Mouse (Mus musculus): ENCODE data around the gene Atg9a. TPM values are rescaled to one million over a fixed set of nuclear protein-coding genes. Genes with fewer than 3 reads are reported as not detected.

Atg9a gene
- polyA plus RNA-seq, 1 experiment from 2014 or later: 43.1 TPM

DNA sequence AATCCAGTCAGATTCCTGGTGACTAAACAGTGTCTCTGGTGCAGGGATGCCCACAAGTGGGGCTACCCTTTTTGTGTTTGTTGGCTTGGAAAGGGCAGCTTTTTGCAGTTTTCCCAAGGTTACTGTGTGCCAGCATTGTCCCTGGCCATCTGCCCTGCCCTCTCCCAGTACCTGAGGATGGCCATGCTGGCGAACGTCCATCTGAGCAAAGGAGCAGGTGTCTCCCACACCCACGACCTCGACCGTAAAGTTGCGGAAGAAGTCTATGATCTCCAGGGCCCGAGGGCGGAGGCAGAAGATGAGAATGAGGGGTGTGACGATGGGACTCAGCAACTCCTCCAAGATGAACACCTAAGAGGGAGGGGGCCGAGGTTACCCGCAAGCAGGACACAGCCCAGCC is 6.5 kb downstream of the Atg9a start:
- Histone ChIP-seq H3K4me3 (replicated peaks) (no peak overlapping the region), H3K9ac (replicated peaks) (0 out of 2 replicates have a peak overlapping the region, but pooled peaks have one; percentile 14), H3K27ac (no peak overlapping the region), H3K27me3 (no peaks in the 10 kb centered on the region), H3K9me3 (no peaks in the 10 kb centered on the region), H3K4me1 (replicated peaks) (peaks cover 11% of the 10 kb centered on the region), H3K36me3 (peaks cover 74% of the 10 kb centered on the region), H3K4me2 (replicated peaks) (no peak overlapping the region)
- no peak for ATAC-seq
- WGBS: 95% methylated on average over 11 of the region's 11 CpGs

DNA sequence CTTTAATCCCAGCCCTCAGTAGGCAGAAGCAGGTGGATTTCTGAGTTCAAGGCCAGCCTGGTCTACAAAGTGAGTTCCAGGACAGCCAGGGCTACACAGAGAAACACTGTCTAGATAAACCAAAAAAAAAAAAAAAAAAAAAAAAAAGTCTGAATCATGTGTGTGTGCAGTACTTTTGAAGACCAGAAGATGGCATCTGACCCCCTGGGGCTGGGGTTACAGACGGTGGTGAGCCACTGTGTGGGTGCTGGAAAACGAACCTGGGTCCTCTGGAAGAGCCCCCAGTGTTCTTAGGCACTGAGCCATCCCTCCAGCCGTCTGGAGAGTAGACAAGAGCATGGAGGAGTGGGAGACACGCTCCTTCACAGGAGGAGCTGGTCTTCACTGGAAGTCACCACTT is 9.8 kb downstream of the Atg9a start:
- peaks cover 69% of the 10 kb centered on the region for H3K36me3 ChIP-seq
- no peaks in the 10 kb centered on the region for H3K9me3 ChIP-seq
- no peaks in the 10 kb centered on the region for H3K27me3 ChIP-seq
- H3K4me2 ChIP-seq (replicated peaks): no peak overlapping the region
- ATAC-seq: no peak
- no peak overlapping the region for H3K27ac ChIP-seq
- no peak overlapping the region for H3K4me3 ChIP-seq (replicated peaks)
- peaks cover 25% of the 10 kb centered on the region for H3K4me1 ChIP-seq (replicated peaks)
- H3K9ac ChIP-seq (replicated peaks): no peak overlapping the region
- WGBS: 75% methylated on average over 4 of the region's 4 CpGs

DNA sequence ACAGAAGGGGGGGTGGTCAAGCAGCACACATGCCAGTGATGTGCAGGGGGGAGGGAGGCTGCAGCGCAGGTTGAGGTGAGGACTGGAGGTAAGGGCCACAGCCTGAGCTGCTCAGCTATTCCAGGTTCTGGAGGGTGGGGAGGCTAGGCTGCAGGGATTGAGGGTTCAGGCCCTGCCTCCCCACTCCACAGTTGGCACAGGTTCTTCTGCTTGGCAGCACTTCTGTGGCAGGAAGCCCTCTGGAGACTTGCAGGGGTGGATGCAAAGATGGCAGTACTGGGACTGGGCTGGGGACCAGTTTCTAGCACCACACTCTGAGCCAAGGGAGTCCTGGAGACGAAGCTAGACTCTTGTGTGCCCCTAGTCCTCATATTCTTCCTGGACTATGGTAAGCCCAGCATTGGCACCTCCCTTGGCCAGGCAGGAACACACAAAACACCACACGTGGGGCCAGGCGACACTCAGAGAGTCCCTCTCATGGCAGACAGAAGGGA is 10.6 kb downstream of the Atg9a start:
- WGBS: 83% methylated on average over 4 of the region's 4 CpGs

DNA sequence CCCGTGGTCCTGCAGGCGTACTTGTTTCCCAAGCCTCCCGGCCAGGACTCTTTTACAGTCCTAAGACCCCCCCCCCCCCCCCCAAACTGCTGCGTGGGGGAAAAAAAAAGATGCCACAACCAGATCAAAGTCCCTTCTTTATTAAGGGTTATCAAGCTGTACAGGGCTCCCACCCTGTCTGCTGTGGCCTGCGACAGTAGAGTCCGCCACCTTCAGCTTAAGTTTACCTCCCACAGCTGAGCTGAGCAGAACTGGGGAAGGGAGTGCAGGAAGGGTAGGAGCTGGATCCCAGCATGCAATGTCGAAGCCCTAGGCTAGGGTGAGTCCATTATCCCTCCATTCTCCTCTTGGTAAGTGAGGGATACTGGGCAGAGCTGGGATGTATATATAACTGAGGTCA is 11.3 kb downstream of the Atg9a start:
- Histone ChIP-seq H3K36me3 (peaks cover 68% of the 10 kb centered on the region), H3K9me3 (no peaks in the 10 kb centered on the region), H3K4me1 (replicated peaks) (peaks cover 25% of the 10 kb centered on the region), H3K4me3 (replicated peaks) (peak overlapping the region; percentile 62; the same call in 1 of the 2 replicates), H3K27me3 (no peaks in the 10 kb centered on the region), H3K9ac (replicated peaks) (no peak overlapping the region), H3K27ac (peak overlapping the region; percentile 19; the same call in 1 of the 2 replicates), H3K4me2 (replicated peaks) (peak overlapping the region; percentile 100)
- peak; percentile 13; the same call in 1 of the 2 replicates for ATAC-seq
- WGBS: 43% methylated on average over 7 of the region's 7 CpGs

More for the DNA sequence above, 10.6 kb downstream of the Atg9a start:
- H3K27me3 ChIP-seq: no peaks in the 10 kb centered on the region
- no peak overlapping the region for H3K4me2 ChIP-seq (replicated peaks)
- H3K27ac ChIP-seq: no peak overlapping the region
- H3K9ac ChIP-seq (replicated peaks): no peak overlapping the region
- peaks cover 68% of the 10 kb centered on the region for H3K36me3 ChIP-seq
- no peaks in the 10 kb centered on the region for H3K9me3 ChIP-seq
- no peak overlapping the region for H3K4me3 ChIP-seq (replicated peaks)
- ATAC-seq: no peak
- peaks cover 25% of the 10 kb centered on the region for H3K4me1 ChIP-seq (replicated peaks)

DNA sequence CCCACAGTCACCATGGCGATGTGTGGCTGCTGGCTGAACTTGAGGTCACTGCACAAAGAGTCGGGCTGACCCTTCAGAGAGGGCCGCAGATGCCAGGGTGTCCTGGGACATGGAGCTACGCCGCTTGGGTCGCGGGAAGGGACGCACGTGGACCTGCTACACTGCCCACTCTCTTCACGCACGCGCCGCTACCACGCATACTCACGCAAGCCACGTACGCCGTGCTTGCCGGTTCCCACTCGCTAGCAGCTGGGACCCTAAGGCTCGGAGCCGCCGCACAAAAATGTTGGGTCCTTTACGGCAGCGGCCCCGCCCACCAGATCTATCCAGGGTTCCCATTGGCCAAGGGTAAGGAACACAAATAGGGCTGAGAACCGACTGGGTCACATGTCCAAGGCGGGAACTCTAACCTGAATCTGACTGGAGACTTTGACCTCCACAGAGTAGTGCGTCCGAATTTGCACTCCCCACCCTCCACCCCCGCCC is 11.8 kb downstream of the Atg9a start, which contains the start of gene Abcb6:
Gene Abcb6, minus strand, starts transcription at position 288 of the 486 bp plus-strand sequence.
- Histone ChIP-seq H3K36me3 (peaks cover 68% of the 10 kb centered on the region), H3K27me3 (no peaks in the 10 kb centered on the region), H3K9ac (replicated peaks) (peak within 1 kb of the TSS; percentile 81), H3K27ac (peak within 1 kb of the TSS; percentile 65), H3K4me3 (replicated peaks) (peak within 1 kb of the TSS; percentile 62), H3K4me2 (replicated peaks) (peak within 1 kb of the TSS; percentile 100), H3K4me1 (replicated peaks) (peaks cover 25% of the 10 kb centered on the region), H3K9me3 (no peaks in the 10 kb centered on the region)
- WGBS: under 1% methylated on average over 31 of the region's 31 CpGs
- peak; percentile 94 for ATAC-seq

DNA sequence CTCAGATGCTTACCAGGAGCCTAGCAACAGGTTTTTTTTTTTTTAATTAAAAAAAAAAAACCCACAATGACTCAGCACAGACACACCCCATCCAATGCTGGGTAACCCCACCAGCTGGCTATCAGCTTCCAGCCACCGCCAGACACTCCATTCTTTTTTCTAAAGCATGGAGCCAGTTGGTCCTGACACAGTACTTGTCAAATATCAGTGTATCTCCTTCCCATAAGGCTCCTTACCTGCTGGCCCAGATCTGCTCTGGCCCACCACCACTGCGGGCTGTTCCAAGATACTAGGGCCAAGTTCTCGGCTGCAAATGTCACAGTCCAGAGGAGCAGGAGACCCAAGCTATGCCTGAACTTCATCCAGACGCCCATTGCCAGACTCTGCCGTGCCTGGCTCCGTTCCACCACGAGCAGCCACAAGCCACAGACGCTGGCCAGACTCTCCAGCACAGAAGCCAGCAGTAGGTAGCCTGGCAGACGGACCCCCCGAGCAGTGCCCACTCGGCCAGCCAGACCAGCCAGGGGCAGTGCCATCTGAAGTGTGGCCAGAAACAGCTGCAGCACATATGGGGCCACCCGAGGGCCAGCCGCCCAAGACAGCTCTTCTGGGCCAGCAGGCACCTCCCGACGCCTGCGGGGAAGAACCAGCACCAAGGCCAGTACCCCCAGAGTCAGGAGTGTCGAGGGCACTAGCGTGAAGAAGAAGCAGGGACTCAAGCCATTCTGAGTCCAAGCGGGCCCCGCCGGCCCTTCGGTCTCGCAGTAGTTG is 12.5 kb downstream of the Atg9a start:
- Histone ChIP-seq H3K4me3 (replicated peaks) (peak overlapping the region; percentile 62), H3K4me1 (replicated peaks) (peaks cover 25% of the 10 kb centered on the region), H3K36me3 (peaks cover 67% of the 10 kb centered on the region), H3K4me2 (replicated peaks) (peak overlapping the region; percentile 100), H3K9ac (replicated peaks) (peak overlapping the region; percentile 81), H3K9me3 (no peaks in the 10 kb centered on the region), H3K27ac (peak overlapping the region; percentile 65), H3K27me3 (no peaks in the 10 kb centered on the region)
- 11% methylated on average over 23 of the region's 23 CpGs for WGBS
- no peak; the same call in 1 of the 2 replicates for ATAC-seq

DNA sequence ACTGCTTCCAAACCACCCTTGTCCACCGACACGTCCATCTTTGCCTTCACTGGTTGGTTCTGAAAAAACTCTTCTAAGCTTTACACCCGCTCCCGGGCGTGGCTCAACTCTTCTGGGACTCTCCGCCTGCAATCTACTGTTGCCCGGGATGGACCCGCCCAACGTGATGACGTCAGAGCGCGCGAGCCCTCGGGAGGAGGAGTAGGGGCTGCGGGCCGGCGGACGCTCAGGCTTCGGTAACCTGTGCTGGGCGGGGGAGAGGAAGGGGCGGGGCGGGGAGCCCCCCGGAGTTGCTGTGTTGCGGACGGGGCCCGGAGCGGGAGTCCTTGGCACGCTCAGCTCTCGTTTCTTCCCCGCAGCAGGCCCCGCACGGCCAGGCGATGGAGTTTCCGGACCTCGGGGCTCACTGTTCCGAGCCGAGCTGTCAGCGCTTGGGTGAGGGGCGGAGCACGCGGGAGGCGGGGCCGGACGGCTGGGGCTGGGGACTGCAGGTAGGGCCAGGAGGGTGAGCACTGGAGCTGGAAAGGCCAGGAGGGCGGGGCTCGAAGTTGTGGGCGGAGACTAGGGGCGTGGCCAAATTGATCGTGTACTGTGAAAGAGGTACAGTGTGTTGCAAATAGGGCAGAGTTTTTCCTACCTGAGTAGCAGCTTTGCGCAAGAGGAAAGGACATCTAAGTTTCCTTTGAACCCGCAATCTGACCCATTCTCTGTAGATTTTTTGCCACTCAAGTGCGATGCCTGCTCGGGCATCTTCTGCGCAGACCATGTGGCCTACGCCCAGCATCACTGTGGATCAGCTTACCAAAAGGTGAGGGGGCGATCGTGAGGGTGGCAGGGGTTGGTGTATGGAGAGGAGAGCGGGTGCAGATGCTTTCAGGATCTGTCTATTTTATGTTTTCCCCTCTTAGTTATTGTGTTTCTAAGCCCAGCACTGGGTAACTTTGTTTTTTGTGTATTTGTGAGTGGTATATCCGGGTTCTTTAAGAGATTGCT is 23.2 kb downstream of the Atg9a start, which contains the start of gene Zfand2b:
Gene Zfand2b, plus strand, starts transcription at position 175 of the 993 bp plus-strand sequence.
- 2% methylated on average over 52 of the region's 59 CpGs for WGBS
- Histone ChIP-seq H3K4me1 (replicated peaks) (peaks cover 14% of the 10 kb centered on the region), H3K27ac (peak within 1 kb of the TSS; percentile 86), H3K27me3 (no peaks in the 10 kb centered on the region), H3K4me2 (replicated peaks) (peak within 1 kb of the TSS; percentile 65), H3K9ac (replicated peaks) (peak within 1 kb of the TSS; percentile 70), H3K4me3 (replicated peaks) (peak within 1 kb of the TSS; percentile 74), H3K36me3 (peaks cover 37% of the 10 kb centered on the region), H3K9me3 (no peaks in the 10 kb centered on the region)
- ATAC-seq: peak; percentile 98

DNA sequence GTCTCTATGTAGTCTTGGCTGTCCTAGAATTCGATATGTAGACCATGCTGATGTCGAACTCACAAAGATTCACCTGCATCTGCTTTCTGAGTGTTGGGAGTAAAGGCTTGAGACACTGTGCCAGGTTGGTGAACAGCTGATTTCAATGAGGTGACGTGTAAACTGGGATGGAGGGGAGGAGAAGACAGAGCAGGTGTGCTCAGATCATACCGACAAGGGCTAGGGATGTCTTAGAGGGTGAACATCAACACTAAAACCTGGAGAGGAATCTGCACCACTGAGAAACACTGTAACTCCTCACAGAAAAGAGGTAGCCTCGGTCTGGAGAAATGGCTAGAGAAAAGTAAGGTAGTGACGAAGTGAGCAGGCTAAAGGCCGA is 23.9 kb downstream of the Atg9a start:
- peak; percentile 53 for ATAC-seq
- Histone ChIP-seq H3K4me1 (replicated peaks) (peaks cover 14% of the 10 kb centered on the region), H3K27ac (peak overlapping the region; percentile 86), H3K9me3 (no peaks in the 10 kb centered on the region), H3K9ac (replicated peaks) (peak overlapping the region; percentile 70), H3K27me3 (no peaks in the 10 kb centered on the region), H3K36me3 (peaks cover 31% of the 10 kb centered on the region), H3K4me3 (replicated peaks) (peak overlapping the region; percentile 74), H3K4me2 (replicated peaks) (peak overlapping the region; percentile 65)
- WGBS: 8% methylated on average over 7 of the region's 7 CpGs

DNA sequence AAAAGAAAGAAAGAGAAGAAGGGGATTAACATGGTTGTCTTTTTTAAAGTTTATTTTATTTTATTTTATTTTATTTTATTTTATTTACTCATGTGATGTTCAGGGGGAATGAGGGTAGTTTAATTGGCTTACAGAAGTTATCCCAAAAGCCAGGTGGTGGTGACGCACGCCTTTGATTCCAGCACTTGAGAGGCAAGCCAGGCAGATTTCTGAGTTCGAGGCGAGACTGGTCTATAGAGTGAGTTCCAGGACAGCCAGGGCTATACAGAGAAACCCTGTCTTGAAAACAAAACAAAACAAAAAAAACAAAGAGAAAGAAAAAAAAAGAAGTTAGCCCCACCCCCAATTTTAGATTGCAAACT is 31.8 kb downstream of the Atg9a start:
- H3K27ac ChIP-seq: no peak overlapping the region
- no peak overlapping the region for H3K9ac ChIP-seq (replicated peaks)
- no peaks in the 10 kb centered on the region for H3K36me3 ChIP-seq
- no peak for ATAC-seq
- H3K4me1 ChIP-seq (replicated peaks): no peaks in the 10 kb centered on the region
- H3K4me3 ChIP-seq (replicated peaks): no peak overlapping the region
- no peaks in the 10 kb centered on the region for H3K9me3 ChIP-seq
- no peaks in the 10 kb centered on the region for H3K27me3 ChIP-seq
- H3K4me2 ChIP-seq (replicated peaks): no peak overlapping the region
- 79% methylated on average over 4 of the region's 4 CpGs for WGBS

DNA sequence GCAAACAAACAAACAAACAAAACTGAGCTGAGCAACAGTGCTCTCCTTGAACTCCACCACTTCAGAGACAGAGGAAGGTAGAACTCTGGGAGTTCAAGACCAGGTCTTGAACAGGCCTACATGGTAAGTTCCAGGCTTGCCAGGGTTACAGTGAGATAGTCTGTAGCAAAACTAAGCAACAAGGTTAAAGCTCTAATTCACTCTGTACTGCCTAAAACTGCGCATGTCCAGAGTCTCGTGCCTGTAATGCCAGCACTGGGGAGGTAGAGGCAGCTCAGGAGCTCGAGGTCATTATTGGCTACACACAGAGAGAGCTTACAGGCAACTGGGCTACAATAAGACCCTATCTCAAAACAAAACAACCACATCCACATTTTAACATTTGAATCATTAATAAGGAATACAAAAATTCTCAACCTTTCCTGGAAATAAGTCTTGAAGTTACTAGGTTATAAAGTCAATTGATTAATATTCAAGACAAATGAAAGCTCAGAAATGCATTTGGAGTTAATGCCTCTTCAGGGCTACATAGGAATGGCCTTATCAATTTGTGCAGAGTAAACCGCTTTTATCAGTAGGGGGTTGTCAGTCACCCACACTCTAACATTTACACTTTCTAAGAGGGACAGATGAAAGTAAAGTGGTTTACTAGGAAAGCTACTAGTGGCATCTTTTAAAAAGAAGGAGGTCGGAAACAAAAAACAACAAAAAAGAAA is 32.3 kb downstream of the Atg9a start:
- H3K4me3 ChIP-seq (replicated peaks): no peak overlapping the region
- no peak for ATAC-seq
- no peak overlapping the region for H3K27ac ChIP-seq
- no peak overlapping the region for H3K9ac ChIP-seq (replicated peaks)
- 75% methylated on average over 5 of the region's 5 CpGs for WGBS
- H3K27me3 ChIP-seq: no peaks in the 10 kb centered on the region
- H3K9me3 ChIP-seq: no peaks in the 10 kb centered on the region
- H3K4me1 ChIP-seq (replicated peaks): no peaks in the 10 kb centered on the region
- no peak overlapping the region for H3K4me2 ChIP-seq (replicated peaks)
- H3K36me3 ChIP-seq: no peaks in the 10 kb centered on the region

DNA sequence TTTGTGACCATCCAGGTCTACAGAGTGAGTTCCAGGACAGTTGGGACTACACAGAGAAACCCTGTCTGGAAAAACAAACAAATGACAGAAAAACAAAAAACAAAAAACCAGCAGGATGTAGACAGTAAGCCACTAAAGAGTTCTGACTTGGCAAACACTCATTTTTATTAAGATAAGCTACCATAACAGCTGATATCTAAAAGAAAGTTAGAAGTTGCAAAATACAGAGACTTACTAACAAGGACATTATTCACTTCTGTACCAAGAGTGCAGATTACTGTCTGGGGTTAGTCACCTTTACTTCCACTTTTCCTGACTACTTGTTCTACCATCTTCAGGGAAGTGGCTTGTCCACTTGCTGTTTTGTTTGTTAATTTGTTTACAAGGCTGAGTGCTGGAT is 33.0 kb downstream of the Atg9a start:
- no peak overlapping the region for H3K27ac ChIP-seq
- no peak for ATAC-seq
- H3K9me3 ChIP-seq: no peaks in the 10 kb centered on the region
- H3K36me3 ChIP-seq: no peaks in the 10 kb centered on the region
- no peaks in the 10 kb centered on the region for H3K4me1 ChIP-seq (replicated peaks)
- H3K4me3 ChIP-seq (replicated peaks): no peak overlapping the region
- no peak overlapping the region for H3K4me2 ChIP-seq (replicated peaks)
- H3K9ac ChIP-seq (replicated peaks): no peak overlapping the region
- H3K27me3 ChIP-seq: no peaks in the 10 kb centered on the region; the same call in 1 of the 2 replicates

Measured in midbrain, embryonic 13.5 days (tissue).